Mouse (Mus musculus) hindbrain, embryonic 16.5 days (tissue): ENCODE measurements at regions not wholly inside any gene's neighbourhood (a gene's known extent, or its start where the extent isn't known, plus 50 kb on each side); places are given as distances from the start of the nearest gene placed in this dataset.

Source experiments
- ATAC-seq: fragments of 200-750 bp; cut with Nextera tagmentation; 2 replicates; pipeline ENCODE4 v1.8.0; 2017; ENCODE audit warnings: moderate TSS enrichment, moderate library complexity
- H3K27ac ChIP-seq: fragments of 300-500 bp; sonication (generic); 2 replicates; pipeline ENCODE4 v1.5.1; 2014; ENCODE audit warnings: low read depth, mild to moderate bottlenecking, control low read depth, low read length, moderate library complexity
- H3K27me3 ChIP-seq: fragments of 300-500 bp; sonication (generic); replicated peaks from 2 replicates; pipeline ENCODE4 v1.6.1; 2014; ENCODE audit warnings: low read length; ENCODE audit not compliant: control insufficient read depth, insufficient read depth
- H3K36me3 ChIP-seq: fragments of 300-500 bp; sonication (generic); 2 replicates; pipeline ENCODE4 v1.6.1; 2014; ENCODE audit warnings: mild to moderate bottlenecking, low read length, moderate library complexity, mixed read lengths; ENCODE audit not compliant: control insufficient read depth, insufficient read depth
- H3K4me1 ChIP-seq: fragments of 300-500 bp; sonication (generic); 2 replicates; pipeline ENCODE4 v1.6.1; 2014; ENCODE audit warnings: low read depth, low read length; ENCODE audit not compliant: control insufficient read depth, insufficient read depth
- H3K4me2 ChIP-seq: fragments of 300-500 bp; sonication (generic); 2 replicates; pipeline ENCODE4 v1.6.1; 2014; ENCODE audit warnings: mild to moderate bottlenecking, low read length, control low read depth, moderate library complexity
- H3K4me3 ChIP-seq: fragments of 300-500 bp; sonication (generic); 2 replicates; pipeline ENCODE4 v1.5.1; 2014; ENCODE audit warnings: mild to moderate bottlenecking, low read length, control low read depth, moderate library complexity
- H3K9ac ChIP-seq: fragments of 300-500 bp; sonication (generic); 2 replicates; pipeline ENCODE4 v1.6.1; 2014; ENCODE audit warnings: low read depth, mild to moderate bottlenecking, control low read depth, low read length, moderate library complexity
- H3K9me3 ChIP-seq: fragments of 300-500 bp; sonication (generic); 2 replicates; pipeline ENCODE4 v1.6.1; 2014; ENCODE audit warnings: mild to moderate bottlenecking, low read length, moderate library complexity; ENCODE audit not compliant: control insufficient read depth
- WGBS: fragments of 180-500 bp; shearing (Covaris S2); extraction: QIAGEN DNeasy Blood & Tissue Kit; methylation state at CpG from one replicate; pipeline ENCODE4 v1.1.7; 2014; 5-methylcytosine and 5-hydroxymethylcytosine counted together

- no peak overlapping the region for H3K27ac ChIP-seq
- ATAC-seq: no peak
- no peak overlapping the region for H3K4me3 ChIP-seq
- H3K4me2 ChIP-seq: no peak overlapping the region
- no peaks in the 10 kb centered on the region for H3K36me3 ChIP-seq
- H3K27me3 ChIP-seq: no peaks in the 10 kb centered on the region
- H3K9ac ChIP-seq: no peak overlapping the region
- H3K9me3 ChIP-seq: no peaks in the 10 kb centered on the region
- WGBS: 79% methylated on average over 4 of the region's 4 CpGs
- H3K4me1 ChIP-seq: no peaks in the 10 kb centered on the region
These were observed 465.5 kb downstream of the Ipo11 start for GRCm38 (mm10) chr13:106471264-106471663.

GRCm38 (mm10) chr13:106454366-106454927 is 482.3 kb downstream of the Ipo11 start:
- Histone ChIP-seq H3K4me3 (no peak overlapping the region), H3K36me3 (no peaks in the 10 kb centered on the region), H3K4me2 (no peak overlapping the region), H3K9me3 (no peaks in the 10 kb centered on the region), H3K27me3 (no peaks in the 10 kb centered on the region), H3K4me1 (no peaks in the 10 kb centered on the region), H3K9ac (no peak overlapping the region), H3K27ac (no peak overlapping the region)
- WGBS: 66% methylated on average over 6 of the region's 6 CpGs
- ATAC-seq: no peak

- Histone ChIP-seq H3K4me1 (no peaks in the 10 kb centered on the region), H3K9me3 (no peaks in the 10 kb centered on the region), H3K27me3 (no peaks in the 10 kb centered on the region), H3K36me3 (no peaks in the 10 kb centered on the region), H3K4me2 (no peak overlapping the region), H3K27ac (no peak overlapping the region), H3K4me3 (no peak overlapping the region), H3K9ac (no peak overlapping the region)
- no peak for ATAC-seq
- WGBS: 46% methylated on average over 3 of the region's 3 CpGs
These were observed 504.6 kb downstream of the Ipo11 start for GRCm38 (mm10) chr13:106432165-106432564.

GRCm38 (mm10) chr13:106406608-106407038 is 530.1 kb downstream of the Ipo11 start:
- no peak for ATAC-seq
- Histone ChIP-seq H3K27ac (no peak overlapping the region), H3K36me3 (no peaks in the 10 kb centered on the region), H3K4me3 (no peak overlapping the region), H3K4me1 (no peaks in the 10 kb centered on the region), H3K9ac (no peak overlapping the region), H3K27me3 (no peaks in the 10 kb centered on the region), H3K4me2 (no peak overlapping the region), H3K9me3 (no peaks in the 10 kb centered on the region)
- 22% methylated on average over 1 of the region's 1 CpGs for WGBS

DNA sequence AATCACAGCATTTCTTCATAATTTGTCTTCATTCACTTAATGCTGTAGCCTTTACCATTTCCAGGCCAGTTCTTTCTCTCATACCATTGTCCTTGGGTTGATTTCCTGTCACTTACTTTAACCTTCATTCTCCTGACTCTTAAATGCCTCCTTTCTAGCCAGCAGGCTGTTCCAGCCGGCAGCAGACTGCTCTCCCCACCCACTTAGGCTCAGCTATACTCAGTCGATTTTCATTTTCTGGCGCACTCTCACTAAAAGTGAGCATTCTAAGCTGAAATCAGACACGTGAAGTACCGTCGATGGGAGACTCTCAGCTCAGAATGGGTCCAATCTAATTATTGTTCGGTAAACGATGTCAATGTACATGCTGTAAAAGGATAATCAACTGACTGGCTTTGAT is 544.1 kb downstream of the Ipo11 start:
- Histone ChIP-seq H3K4me1 (no peaks in the 10 kb centered on the region), H3K4me2 (no peak overlapping the region), H3K27ac (no peak overlapping the region), H3K36me3 (no peaks in the 10 kb centered on the region), H3K9me3 (no peaks in the 10 kb centered on the region), H3K9ac (no peak overlapping the region), H3K4me3 (no peak overlapping the region), H3K27me3 (no peaks in the 10 kb centered on the region)
- WGBS: 68% methylated on average over 8 of the region's 8 CpGs
- ATAC-seq: no peak

DNA sequence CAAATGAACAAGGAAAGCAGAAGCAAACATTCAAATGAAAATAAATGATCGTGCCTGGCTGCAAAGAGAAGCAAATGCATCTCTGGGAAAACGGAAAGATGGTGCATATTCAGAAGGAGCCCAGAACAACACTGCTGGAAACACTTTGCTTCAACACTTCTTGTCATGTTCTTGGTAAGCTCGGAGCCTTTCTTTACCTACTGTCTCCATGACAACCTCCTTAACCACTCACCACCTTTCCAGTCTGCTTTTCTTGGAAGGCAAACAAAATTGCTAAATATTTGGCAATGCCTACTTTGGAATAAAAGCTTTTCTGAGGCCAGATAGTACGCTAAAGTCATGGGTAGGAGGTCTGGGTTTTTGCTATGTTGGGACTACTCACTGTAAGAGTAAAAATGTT is 548.1 kb downstream of the Ipo11 start:
- no peaks in the 10 kb centered on the region for H3K4me1 ChIP-seq
- no peak overlapping the region for H3K27ac ChIP-seq
- no peak overlapping the region for H3K4me2 ChIP-seq
- ATAC-seq: no peak
- no peaks in the 10 kb centered on the region for H3K36me3 ChIP-seq
- no peak overlapping the region for H3K9ac ChIP-seq
- no peak overlapping the region for H3K4me3 ChIP-seq
- 77% methylated on average over 4 of the region's 4 CpGs for WGBS
- no peaks in the 10 kb centered on the region for H3K27me3 ChIP-seq
- H3K9me3 ChIP-seq: no peaks in the 10 kb centered on the region

GRCm38 (mm10) chr13:106367589-106367988 is 569.2 kb downstream of the Ipo11 start:
- 79% methylated on average over 7 of the region's 7 CpGs for WGBS

DNA sequence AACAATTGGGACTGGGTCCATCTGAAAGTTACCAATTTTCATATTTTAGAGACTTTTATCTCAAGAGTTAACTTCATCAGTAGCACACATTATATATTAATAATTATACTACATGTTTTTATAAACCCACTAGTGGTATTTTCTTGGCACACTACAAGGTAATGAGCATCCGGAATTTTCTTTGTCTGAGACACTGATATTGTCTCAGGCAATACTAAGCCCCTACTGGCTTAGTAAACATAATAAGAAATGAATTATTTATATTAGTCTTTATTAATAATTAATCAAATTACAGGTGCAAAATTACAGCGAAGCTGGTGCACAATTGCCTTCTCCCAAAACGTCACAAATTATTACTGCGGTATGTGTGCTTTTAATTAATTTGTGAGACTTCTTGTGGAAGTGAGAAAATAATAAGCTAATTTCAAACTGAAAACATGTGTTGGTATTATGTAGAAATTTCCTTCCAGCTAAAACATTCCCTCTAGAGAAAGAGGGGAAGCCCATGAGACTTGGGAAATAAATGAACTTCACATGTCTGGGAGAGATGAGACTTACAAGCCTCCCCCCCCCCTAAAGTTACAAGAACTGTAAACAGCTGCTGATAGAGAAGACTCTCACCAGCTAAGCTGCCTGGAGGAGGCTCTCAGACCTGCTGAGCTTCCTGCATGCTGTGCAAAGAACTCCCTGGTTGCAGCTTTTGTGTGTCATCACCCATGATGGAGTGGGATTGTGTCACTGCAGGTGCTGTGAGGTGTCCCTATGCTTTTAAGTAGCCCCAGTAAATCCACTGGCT is 583.9 kb downstream of the Ipo11 start:
- H3K4me2 ChIP-seq: no peak overlapping the region
- no peaks in the 10 kb centered on the region for H3K36me3 ChIP-seq
- no peak overlapping the region for H3K4me3 ChIP-seq
- H3K27me3 ChIP-seq: no peaks in the 10 kb centered on the region
- peak; percentile 65 for ATAC-seq
- no peak overlapping the region for H3K9ac ChIP-seq
- H3K4me1 ChIP-seq: no peaks in the 10 kb centered on the region
- WGBS: 63% methylated on average over 4 of the region's 4 CpGs
- no peaks in the 10 kb centered on the region for H3K9me3 ChIP-seq
- no peak overlapping the region for H3K27ac ChIP-seq

More at GRCm38 (mm10) chr13:106367589-106367988, 569.2 kb downstream of the Ipo11 start:
- Histone ChIP-seq H3K4me2 (no peak overlapping the region), H3K36me3 (no peaks in the 10 kb centered on the region), H3K27ac (no peak overlapping the region), H3K27me3 (no peaks in the 10 kb centered on the region), H3K4me3 (no peak overlapping the region), H3K9me3 (no peaks in the 10 kb centered on the region), H3K4me1 (no peaks in the 10 kb centered on the region), H3K9ac (no peak overlapping the region)
- ATAC-seq: no peak

DNA sequence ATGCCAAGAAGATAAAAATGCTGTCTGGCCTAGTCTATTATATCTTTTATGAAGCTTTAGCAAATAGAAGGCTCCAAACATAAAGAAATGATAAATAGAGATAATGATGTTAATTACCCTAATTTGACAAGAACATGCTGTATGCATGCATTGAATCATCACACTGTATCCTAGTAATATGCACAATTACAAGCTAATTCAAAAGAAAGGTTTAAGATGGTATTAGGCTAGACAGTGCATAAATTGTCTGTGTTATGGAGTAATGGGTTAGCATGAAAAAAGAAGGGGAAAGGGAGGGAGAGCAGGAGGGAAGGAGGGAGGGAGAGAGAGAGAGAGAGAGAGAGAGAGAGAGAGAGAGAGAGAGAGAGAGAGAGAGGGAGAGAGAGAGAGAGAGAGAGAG is 604.7 kb downstream of the Ipo11 start:
- ATAC-seq: no peak
- no peaks in the 10 kb centered on the region for H3K27me3 ChIP-seq
- no peaks in the 10 kb centered on the region for H3K9me3 ChIP-seq
- H3K9ac ChIP-seq: no peak overlapping the region
- no peaks in the 10 kb centered on the region for H3K4me1 ChIP-seq
- no peaks in the 10 kb centered on the region for H3K36me3 ChIP-seq
- H3K4me3 ChIP-seq: no peak overlapping the region
- H3K4me2 ChIP-seq: no peak overlapping the region
- H3K27ac ChIP-seq: no peak overlapping the region
